Mouse (Mus musculus) C2C12 (cell line): ENCODE data around the gene Emb. TPM values are rescaled to one million over a fixed set of nuclear protein-coding genes. Genes with fewer than 3 reads are reported as not detected.
A peak's percentile ranks its signal among the peaks of the same experiment; 100 is the strongest.

Experiments used
- H3K27me3 ChIP-seq: one replicate; pipeline ENCODE4 v1.6.1; 2011; ENCODE audit not compliant: control insufficient read depth, insufficient read depth, insufficient read length
- H3K36me3 ChIP-seq: one replicate; pipeline ENCODE4 v1.6.1; 2011; ENCODE audit not compliant: control insufficient read depth, insufficient read depth
- H3K4me3 ChIP-seq: one replicate; pipeline ENCODE4 v1.5.1; 2011; ENCODE audit warnings: mild to moderate bottlenecking, control low read depth; ENCODE audit not compliant: poor library complexity, insufficient read depth, severe bottlenecking
- H3K79me2 ChIP-seq: one replicate; pipeline ENCODE4 v1.6.1; 2011; ENCODE audit not compliant: control insufficient read depth, insufficient read depth
- H3K79me3 ChIP-seq: one replicate; pipeline ENCODE4 v1.6.1; 2011; ENCODE audit warnings: low read depth, control low read depth
- H3ac ChIP-seq: one replicate; pipeline ENCODE3; 2011; ENCODE audit warnings: low read depth; ENCODE audit not compliant: control insufficient read depth, insufficient read length
- CEBPB ChIP-seq: IDR thresholded peaks from one replicate; pipeline ENCODE4 v1.6.1; 2011; ENCODE audit warnings: low read depth, mild to moderate bottlenecking, control low read depth, moderate library complexity
- CTCF ChIP-seq: IDR thresholded peaks from one replicate; pipeline ENCODE4 v1.5.1; 2011; ENCODE audit not compliant: control insufficient read depth, insufficient read depth, insufficient read length
- FOSL1 ChIP-seq: IDR thresholded peaks from one replicate; pipeline ENCODE4 v1.8.0; 2011; ENCODE audit warnings: mild to moderate bottlenecking, low read length; ENCODE audit not compliant: poor library complexity, insufficient read depth, severe bottlenecking
- MAX ChIP-seq: IDR thresholded peaks from one replicate; pipeline ENCODE4 v1.6.1; 2011; ENCODE audit warnings: mild to moderate bottlenecking, control low read depth
- MYOD1 ChIP-seq: IDR thresholded peaks from one replicate; pipeline ENCODE4 v1.6.1; 2011; ENCODE audit warnings: low read depth; ENCODE audit not compliant: control insufficient read depth, insufficient read length
- MYOG ChIP-seq: IDR thresholded peaks from one replicate; pipeline ENCODE4 v1.6.1; 2011; ENCODE audit not compliant: control insufficient read depth, insufficient read length; ENCODE audit errors: extremely low read depth
- USF1 ChIP-seq: IDR thresholded peaks from one replicate; pipeline ENCODE4 v1.6.1; 2011; ENCODE audit warnings: low read depth, mild to moderate bottlenecking, control low read depth, moderate library complexity
- polyA plus RNA-seq: library from polyadenylated mRNA; unstranded; fragments of >200 nt; fragmentation: generic; extraction: Trizol; gene quantifications from one replicate; pipeline ENCODE4 v1.2.1, GENCODE M21; 2012; ENCODE audit warnings: missing spikeins

Emb gene
- polyA plus RNA-seq, 1 experiment, result 9.5 TPM

DNA sequence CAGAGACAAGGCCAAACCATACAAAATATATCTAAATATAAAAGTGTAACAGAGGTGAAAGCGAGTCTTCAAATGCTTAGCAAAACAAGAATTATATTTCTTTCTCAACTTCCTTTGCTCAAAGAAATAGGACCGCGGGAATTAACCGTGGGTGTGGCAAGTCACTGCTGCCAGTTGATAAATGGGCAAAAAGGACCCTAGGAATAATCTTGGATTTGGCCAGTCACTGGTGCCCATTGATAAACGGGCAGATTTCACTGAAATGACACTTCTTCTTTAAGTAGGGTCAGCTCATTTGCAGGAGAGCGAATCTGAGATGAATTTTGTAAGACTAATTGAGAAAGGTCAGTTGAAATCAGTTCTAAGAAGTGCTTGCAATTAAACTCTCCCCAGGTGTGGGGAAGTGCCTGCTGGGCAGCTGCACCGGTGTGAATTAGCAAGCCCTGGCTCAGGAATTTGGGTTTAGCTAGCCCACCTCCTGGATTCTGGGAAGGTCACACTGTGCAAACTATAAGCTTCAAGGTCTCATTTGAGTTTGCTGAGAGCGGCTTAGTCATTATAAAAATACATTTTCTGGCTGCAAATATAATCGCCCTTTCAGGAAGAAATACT lies 8.5 kb downstream of the Emb start:
- Histone ChIP-seq H3K79me2 (no peaks in the 10 kb centered on the region), H3K27me3 (no peaks in the 10 kb centered on the region), H3K79me3 (no peaks in the 10 kb centered on the region), H3K36me3 (no peaks in the 10 kb centered on the region), H3ac (no peak overlapping the region), H3K4me3 (no peak overlapping the region)
- no peak for TF ChIP-seq FOSL1
- TF ChIP-seq MYOG, result no peak
- no peak for TF ChIP-seq CEBPB
- TF ChIP-seq MYOD1, result no peak
- no peak for TF ChIP-seq USF1
- no peak for TF ChIP-seq MAX
- no peak for TF ChIP-seq CTCF

DNA sequence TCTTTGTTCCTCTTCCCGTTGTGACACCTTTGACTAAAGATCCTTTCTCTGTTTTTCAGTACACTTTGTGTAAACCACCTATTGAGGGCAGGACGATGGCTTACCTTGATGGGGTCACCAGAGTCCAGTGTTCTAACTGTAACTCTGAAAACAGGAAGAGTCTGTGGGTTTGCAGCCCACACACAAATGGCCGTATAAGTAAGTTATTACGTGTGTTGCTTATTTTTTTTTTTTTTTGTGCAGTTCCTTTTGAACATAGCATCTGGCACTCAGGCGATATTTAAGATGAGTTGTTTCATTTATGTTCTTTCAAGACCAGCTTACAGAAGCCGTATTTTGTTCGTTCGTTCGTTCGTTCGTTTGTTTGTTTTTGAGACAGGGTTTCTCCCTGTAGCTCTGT lies 9.3 kb downstream of the Emb start:
- no peaks in the 10 kb centered on the region for H3K36me3 ChIP-seq
- H3K4me3 ChIP-seq, result no peak overlapping the region
- H3K79me3 ChIP-seq, result no peaks in the 10 kb centered on the region
- H3K79me2 ChIP-seq, result no peaks in the 10 kb centered on the region
- no peaks in the 10 kb centered on the region for H3K27me3 ChIP-seq
- no peak overlapping the region for H3ac ChIP-seq
- TF ChIP-seq FOSL1, result no peak
- TF ChIP-seq MAX, result no peak
- TF ChIP-seq CTCF, result no peak
- no peak for TF ChIP-seq CEBPB
- TF ChIP-seq MYOG, result no peak
- no peak for TF ChIP-seq USF1
- TF ChIP-seq MYOD1, result no peak

- no peaks in the 10 kb centered on the region for H3K36me3 ChIP-seq
- H3K79me2 ChIP-seq, result no peaks in the 10 kb centered on the region
- no peaks in the 10 kb centered on the region for H3K27me3 ChIP-seq
- H3K4me3 ChIP-seq, result no peak overlapping the region
- H3K79me3 ChIP-seq, result no peaks in the 10 kb centered on the region
- TF ChIP-seq MYOG (no peak), FOSL1 (no peak), CTCF (no peak), MYOD1 (no peak), MAX (no peak), USF1 (no peak), CEBPB (no peak)
- no peak overlapping the region for H3ac ChIP-seq
Observed at GRCm38 (mm10) chr13:117218092-117218491, 9.8 kb downstream of the Emb start.

DNA sequence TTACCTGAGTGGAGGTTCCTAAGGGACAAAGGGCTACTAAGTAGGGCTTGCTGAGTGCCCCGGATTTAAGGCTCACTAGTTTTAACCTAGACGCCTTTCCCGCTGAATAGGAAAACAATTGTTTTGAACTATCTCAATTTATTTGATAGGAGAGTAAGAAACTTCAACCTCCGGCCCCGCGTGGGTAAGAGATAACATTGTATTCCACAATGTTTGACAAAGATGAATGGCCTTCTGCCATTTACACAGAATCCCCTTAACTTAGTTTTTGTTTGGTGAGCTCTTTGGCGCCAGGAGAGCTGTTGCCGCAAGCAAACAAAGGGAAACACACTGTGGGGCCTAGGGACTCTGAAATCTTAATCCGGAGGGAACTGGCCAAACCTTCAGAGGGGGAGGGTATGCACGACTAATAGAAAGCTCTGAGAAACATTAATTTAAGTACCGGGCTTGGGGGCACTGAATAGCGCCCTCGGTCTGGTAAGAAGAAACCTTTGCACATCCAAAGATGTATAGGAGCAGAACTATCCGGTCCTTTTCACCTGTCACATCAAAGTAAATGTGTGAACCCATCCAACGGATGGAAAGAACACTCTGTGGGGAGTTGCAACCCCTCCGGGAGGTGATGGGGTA lies 11.7 kb downstream of the Emb start:
- Histone ChIP-seq H3K4me3 (peak overlapping the region; percentile 37), H3K79me3 (no peaks in the 10 kb centered on the region), H3K27me3 (no peaks in the 10 kb centered on the region), H3K79me2 (no peaks in the 10 kb centered on the region), H3K36me3 (no peaks in the 10 kb centered on the region), H3ac (no peak overlapping the region)
- TF ChIP-seq MYOD1, result no peak
- no peak for TF ChIP-seq USF1
- no peak for TF ChIP-seq CTCF
- no peak for TF ChIP-seq MYOG
- TF ChIP-seq FOSL1, result no peak
- TF ChIP-seq CEBPB, result no peak
- TF ChIP-seq MAX, result no peak

GRCm38 (mm10) chr13:117220501-117221321 lies 12.4 kb downstream of the Emb start, which contains the start of gene Gm17509:
Gene Gm17509 (minus strand): TSS chr13:117221075.
- H3K27me3 ChIP-seq, result no peaks in the 10 kb centered on the region
- H3K79me2 ChIP-seq, result no peaks in the 10 kb centered on the region
- H3K79me3 ChIP-seq, result no peaks in the 10 kb centered on the region
- H3K36me3 ChIP-seq, result no peaks in the 10 kb centered on the region
- H3K4me3 ChIP-seq, result peak within 1 kb of the TSS; percentile 37
- no peak for TF ChIP-seq CEBPB
- peak within 1 kb of the TSS; percentile 82 for H3ac ChIP-seq
